Mouse (Mus musculus) CD4-positive, CD25-positive, alpha-beta regulatory T cell, adult 4 months (primary cell): ENCODE results near the gene Oxt. TPM values are rescaled to one million over a fixed set of nuclear protein-coding genes. Genes with fewer than 3 reads are reported as not detected.
"Not testable (repeated sequence)": the region's sequence is repeated elsewhere in the genome, so short reads cannot be mapped to it uniquely, and the experiment has no call there.

Experiments used
- ATAC-seq: one replicate; pipeline ENCODE4 v1.8.0; 2017
- polyA plus RNA-seq, 2 experiments: library from polyadenylated mRNA; unstranded; fragments of 100-300 nt; shearing (Covaris generic); gene quantifications; one replicate each; pipeline ENCODE4 v1.2.1; 2017

The Oxt gene
- polyA plus RNA-seq: not detected

DNA sequence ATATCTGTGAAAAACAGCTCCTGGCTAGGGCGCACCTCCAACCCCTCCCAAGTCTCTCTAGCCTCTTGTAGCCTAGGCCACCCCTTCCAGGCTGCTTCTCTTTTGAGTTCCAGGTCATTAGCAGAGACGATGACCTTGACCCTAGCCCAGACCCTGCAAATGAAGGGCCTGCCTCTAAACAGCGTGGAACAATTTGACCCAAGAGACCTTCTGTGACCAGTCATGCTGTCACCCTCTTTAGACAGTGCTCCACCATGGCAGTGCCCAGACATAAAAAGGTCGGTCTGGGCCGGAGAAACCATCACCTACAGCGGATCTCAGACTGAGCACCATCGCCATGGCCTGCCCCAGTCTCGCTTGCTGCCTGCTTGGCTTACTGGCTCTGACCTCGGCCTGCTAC is at the start of gene Oxt:
Gene Oxt (plus strand): TSS at position 301 of the 400 bp plus-strand sequence.
- no peak for ATAC-seq

DNA sequence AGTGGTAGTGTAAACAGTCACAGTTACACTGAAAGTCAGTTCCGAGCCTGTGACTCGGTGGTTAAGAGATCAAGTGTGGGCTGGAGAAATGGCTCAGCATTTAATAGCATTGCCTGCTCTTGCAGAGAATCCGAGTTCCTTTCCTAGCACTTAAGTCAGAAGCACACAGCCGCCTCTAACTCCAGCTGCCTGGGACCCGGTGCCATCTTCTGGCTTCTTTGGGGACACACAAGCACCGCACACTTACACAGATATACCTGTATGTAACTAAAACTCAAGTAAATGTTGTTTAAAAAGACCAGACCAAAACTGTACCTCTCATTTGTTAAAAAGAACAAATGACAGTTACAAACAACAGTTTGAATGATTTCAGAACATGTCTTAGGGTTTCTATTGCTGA is 47.5 kb upstream of the Oxt start:
- ATAC-seq: no peak

DNA sequence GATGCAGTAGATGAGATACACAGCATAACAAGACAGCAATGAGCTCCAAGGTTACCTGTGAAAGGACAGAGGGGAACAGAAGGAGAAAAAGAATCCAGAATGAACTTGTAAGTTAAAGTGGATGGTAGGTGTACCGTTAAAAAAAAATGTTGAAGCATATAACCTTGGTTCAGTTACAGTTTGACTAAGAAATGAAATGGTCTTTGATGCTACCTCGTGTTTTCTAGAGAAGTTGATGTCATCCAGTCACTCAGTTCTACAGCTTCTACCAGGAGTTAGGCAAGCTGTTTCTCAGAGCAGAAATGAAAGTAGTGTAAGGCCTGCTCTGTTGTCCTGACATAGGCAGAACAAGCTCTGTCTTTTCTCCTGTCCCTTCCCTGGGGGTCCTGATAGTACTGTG is 46.7 kb upstream of the Oxt start:
- no peak for ATAC-seq

DNA sequence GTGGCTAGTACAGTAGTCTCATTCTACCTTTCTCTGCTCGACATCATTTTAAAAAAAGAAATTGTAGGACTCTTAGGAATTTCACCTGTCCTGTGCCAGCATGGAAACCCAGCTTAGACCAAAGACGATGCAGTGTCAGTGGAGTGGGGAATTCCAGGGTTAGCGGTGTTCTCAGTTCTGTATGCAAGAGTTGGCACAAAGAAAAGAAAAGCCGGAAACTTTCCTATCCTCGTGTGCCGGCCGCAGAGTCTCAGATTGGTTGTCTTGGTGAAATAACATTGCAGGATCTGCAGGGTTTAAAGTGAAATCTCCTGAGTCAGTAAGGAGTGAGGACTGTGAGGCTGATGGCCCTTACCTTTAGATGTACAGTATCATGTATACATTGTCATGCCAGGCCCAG is 46.0 kb upstream of the Oxt start:
- ATAC-seq: no peak

DNA sequence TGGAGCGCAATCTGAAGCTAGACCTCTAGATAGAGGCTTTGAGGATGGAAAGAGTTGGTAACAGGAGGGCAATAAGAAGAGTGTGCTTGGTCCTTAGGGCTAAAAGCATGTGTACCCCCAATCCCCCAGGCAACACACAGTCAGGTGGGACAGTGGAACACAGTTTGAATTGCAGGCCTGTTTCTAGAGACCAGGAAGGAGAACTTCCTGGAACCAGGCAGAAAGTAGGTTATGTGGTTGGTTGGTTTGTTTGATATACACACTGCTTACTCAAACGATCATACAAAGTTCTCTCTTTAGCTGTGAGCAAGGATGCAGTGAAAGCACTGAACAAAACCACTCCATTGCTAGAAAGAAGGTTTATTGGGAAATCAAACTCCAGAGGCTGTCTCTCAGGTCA is 43.8 kb upstream of the Oxt start:
- ATAC-seq: no peak

DNA sequence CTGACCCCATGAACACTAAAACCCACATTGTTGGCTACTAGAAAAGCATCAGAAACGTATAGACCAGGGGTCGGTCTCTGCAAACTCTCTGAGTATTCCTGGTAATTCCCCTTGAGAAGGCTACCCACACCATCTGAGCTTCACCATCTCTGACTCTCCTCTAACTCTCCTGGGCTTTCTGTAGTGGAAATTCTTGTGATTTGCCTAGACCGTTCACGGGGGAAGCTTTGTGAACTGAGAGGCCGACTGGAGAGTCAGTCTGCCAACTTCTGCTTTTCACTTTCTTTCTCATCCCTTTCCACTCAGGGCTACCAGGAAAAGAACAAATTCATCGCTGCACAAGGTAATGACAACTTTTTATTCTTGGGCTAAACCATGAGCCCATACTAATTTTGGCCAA is 41.0 kb upstream of the Oxt start:
- ATAC-seq: no peak

DNA sequence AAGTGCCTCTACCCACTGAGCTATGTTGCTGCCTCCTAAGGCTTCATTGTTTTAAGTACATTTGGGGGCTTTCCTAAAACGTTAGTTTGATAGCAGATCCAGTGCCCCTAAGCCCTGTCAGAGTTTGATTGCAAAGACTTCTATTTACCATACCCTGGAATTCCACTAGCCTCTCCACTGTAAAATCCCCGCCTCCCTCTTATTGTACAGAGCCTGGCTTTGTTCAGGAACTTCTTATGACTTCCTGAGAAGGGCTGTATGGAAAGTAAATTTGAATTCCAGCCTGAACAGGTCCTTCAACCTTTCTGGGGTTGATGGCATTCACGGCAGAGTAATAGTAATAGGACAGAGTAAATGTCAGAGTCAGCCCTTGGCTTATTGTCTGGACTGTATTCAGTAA is 39.1 kb upstream of the Oxt start:
- ATAC-seq: no peak

DNA sequence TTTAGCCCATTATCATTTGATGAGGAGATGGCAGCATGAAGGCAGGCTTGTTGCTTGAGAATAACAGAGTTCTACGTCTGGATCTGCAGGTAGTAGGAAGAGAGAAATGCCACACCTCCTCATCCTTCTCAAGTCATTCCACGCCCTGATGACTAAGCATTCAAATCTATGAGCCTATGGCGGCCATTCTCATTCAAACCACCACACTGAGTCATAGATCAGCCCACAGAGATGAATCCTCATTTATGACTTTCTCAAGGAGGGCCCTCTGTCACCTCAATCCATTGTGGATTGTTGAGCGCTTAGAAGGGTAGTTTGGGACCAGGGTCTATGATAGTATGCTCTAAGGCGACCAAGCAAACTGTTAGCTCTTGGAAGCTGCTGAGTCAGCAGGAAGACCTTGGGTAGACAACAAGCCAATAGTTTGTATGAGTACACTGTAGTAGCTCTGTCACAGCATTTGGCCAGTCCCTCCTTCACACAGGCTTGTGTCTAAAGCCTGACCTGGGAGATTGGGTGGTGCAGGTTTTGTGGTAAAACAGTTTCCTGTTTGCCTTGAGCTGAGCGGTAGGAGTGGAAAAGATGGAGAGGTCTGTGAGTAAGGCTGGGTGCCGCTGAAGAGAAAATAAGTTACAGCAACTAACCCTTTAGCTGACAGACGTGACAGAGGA is 37.0 kb upstream of the Oxt start:
- ATAC-seq: peak; percentile 78

DNA sequence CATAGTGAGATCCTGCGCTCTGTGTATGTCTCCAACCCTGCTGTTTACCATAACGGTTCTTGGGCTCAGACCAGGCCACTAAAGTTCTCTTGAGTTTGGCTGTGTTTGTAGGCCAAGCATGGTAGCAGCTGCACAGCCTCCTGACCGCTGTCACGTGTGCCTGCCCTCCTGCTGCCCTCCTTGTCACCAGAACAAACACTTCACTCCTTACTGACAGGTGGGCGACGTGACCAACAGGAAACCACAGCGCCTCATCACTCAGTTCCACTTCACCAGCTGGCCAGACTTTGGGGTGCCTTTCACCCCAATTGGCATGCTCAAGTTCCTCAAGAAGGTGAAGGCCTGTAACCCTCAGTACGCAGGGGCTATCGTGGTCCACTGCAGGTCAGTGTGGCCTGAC is 35.7 kb upstream of the Oxt start:
- ATAC-seq: peak; percentile 13

DNA sequence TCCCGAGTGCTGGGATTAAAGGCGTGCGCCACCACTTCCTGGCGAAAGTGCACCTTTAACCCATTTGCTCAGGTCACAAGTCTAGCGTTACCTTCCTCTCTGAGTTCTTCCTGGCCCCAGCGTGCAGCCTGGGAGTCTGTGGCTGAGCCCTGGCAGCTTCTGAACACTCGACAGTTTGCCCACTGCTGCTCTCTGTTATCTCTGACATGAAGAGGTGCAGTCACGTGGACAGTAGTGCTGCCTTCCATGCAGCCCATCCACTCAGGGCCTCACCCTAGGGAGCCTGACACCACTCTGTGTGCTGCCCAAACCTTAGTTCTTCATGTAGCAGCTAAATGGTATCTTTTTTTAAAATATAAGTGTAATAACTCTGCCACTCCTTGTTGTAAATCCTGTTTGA is 29.0 kb upstream of the Oxt start:
- ATAC-seq: no peak

DNA sequence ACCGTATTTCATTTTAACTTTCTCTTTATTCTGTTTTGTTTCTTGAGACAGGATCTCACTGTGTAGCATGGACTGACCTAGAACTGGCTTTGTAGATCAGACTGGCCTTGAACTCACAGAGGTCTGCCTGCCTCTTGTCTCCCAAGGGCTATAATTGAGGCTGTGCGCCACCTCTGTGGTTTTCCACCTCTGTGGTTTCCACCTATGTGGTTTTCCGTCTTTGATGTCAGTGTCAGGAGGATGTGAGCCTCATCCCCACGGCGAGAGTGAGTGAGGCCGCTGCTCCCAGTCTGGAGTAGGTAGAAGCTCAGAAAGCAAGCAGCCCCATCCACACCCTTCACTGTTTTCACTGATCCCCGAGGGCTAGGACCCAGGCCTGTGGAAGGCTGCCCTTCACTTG is 21.1 kb upstream of the Oxt start:
- ATAC-seq: no peak

DNA sequence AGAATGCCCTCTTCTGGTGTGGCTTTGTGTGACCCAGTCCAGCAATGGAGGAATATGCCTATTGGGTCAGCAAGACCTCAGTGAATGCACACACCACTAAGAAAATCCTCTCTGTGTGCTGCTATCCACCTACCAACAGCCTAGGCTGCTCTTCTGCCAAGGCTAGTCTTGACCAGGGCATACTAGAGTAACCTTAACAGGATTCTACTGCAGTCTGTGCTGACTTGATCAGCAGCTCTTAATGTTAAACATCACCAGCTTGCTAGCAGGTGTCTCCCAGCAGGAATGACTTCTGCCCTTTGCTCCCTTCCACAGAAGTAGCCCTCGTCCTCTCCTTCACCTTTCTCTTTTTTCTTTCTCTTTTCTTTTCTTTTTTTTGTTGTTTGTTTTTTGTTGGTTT is 19.7 kb upstream of the Oxt start:
- ATAC-seq: no peak

DNA sequence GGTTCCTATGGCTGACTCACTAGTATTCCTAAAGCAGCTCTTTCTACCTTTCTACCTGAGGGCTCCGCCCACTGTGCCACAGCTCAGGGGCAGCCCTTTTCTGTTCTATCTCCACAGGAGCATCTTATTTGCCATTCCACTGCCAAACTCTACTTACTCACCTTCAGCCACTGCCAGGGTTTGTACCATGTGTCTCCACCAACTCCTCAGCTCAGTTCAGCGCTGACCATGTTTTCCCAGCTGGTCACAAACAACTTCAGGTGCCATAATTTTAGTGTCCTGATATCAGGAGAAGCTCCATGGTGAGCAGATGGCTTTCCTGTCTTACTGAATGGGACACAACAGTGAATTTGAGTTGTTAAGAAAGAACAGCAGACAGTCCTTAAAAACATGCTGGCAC is 18.5 kb upstream of the Oxt start:
- no peak for ATAC-seq

DNA sequence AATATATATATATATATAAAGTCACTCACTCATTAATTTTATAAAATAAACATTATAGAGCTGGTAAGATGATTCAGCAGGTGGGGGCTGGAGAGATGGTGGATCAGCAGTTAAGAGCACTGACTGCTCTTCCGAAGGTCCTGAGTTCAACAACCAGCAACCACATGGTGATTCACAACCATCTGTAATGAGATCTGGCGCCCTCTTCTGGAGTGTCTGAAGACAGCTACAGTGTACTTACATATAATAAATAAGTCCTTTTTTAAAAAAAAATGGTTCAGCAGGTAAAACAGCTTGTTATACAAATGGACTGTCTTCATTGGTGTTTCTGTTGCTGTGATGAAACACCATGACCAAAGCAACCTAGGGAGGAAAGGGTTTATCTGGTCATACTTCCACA is 18.0 kb upstream of the Oxt start:
- ATAC-seq: no peak

DNA sequence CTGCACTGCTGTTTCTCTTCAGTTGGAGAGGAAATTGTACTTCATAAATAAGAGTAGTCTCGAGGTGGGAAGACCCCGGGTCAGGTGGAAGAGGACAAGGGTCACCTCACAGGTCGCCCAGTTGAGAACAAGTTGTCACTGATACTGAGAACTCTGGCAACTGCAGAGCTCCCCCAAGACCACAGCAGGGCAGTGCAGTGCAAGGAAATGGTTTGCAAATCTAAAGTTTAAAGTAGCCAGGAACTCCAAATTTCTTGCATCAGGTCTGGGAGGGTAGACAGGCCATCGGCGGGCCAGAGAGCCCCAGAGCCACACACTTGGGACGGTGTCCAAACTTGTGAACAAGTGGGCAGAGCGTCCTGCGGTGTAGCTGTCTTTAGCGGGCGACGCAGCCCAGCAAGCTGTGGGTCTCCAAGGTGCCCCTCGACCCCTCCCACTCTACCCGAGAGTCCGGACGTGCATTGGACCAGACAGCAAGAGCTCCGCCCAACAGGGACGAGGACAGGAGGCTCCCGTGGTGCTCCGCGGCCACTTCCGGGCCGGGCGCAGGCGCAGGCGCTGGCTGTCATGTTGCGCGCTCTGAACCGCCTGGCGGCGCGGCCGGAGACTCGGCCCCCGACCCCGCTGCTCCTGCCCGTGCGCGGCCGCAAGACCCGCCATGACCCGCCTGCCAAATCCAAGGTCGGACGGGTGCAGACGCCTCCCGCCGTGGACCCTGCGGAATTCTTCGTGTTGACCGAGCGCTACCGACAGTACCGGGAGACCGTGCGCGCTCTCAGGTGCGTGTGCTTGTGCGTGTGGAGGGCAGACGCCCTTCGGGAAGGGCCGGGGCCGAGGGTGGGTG is 12.5 kb upstream of the Oxt start, which contains the start of gene Mrps26:
Gene Mrps26 (plus strand): TSS at position 531 of the 844 bp plus-strand sequence.
- ATAC-seq: peak; percentile 99

DNA sequence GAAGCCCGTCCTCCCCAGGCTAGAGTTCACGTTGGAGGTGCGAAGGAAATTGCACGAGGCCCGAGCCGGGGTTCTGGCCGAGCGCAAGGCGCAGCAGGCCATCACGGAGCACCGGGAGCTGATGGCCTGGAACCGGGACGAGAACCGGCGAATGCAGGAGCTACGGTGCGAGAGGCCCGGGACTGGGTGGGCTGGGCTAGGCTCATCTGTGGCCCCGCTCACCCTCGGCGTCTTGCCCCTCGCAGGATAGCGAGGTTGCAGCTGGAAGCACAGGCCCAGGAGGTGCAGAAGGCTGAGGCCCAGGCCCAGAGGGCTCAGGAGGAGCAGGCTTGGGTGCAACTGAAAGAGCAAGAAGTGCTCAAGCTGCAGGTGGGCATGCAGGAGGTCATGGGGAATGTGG is 11.9 kb upstream of the Oxt start:
- ATAC-seq: no peak

DNA sequence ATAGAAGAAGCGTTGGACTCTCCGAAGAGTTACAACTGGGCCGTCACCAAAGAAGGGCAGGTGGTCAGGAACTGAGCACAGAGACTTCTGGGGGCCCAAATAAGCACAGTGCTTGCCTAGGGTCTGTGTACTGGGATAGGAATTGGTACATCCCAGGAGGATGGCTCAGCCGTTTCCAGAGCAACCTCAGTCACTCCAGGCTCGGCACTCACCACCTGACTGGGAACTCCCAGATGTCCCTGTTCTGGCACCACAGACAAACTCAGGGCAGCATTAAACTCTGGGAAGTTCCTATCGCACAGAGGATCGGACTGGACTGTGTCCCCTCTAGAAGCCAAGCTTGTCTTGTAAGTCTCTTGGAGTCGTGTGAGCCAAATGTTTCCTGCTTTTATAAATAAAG is 11.0 kb upstream of the Oxt start:
- no peak for ATAC-seq

DNA sequence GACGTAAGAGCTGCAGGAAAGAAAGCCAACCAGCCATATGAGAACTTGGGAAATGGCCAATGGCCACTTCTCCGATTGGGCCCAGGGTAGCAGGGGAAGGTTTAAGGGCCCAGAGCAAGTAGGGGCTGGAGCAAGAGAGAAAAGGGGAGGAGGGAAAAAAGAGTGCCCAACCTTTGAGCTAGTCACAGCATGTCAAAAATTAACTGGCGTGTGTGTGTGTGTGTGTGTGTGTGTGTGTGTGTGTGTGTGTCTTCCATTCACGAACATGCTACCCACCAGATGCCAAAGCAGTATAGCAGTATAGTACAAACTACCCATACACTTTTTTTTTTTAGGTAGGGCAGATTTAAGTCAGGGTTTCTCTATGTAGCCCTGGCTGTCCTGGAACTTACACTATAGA is 7.1 kb upstream of the Oxt start:
- ATAC-seq: no peak

DNA sequence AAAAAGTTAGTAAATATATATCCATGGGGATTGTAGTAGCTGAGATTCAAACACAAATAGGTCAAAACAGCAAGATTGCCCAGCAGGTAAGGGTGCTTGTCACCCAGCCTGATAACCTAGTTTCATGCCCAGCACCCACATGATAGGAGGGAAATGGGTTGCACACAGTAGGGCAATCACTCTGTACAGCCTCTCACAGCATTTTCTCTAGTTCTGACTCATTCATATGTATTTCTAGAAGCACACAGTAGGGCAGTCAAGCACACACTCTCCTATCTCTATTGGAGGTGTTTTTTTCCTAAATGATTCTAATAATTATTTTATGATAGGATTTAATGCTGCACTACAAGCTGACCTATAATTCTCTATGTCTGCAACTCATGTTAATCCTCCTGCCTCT is 6.0 kb upstream of the Oxt start:
- no peak for ATAC-seq

DNA sequence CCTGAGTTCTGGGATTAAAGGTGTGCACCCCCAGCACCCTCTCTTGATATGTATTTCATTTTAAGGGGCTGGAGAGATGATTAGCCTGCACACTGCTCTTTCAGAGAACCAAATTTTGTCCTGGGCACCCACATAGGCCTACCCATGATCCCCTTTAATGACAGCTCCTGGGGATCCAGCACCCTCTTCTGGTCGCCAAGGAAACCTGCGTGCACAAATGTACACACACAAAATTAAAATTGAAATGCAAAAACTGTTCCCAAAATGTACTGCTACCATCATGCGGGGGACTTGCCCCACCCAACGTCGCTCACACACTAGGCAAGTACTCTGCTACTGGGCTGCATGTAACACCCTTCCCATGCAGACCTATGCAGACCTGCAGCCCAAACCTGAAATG is 1.0 kb upstream of the Oxt start:
- ATAC-seq: no peak

DNA sequence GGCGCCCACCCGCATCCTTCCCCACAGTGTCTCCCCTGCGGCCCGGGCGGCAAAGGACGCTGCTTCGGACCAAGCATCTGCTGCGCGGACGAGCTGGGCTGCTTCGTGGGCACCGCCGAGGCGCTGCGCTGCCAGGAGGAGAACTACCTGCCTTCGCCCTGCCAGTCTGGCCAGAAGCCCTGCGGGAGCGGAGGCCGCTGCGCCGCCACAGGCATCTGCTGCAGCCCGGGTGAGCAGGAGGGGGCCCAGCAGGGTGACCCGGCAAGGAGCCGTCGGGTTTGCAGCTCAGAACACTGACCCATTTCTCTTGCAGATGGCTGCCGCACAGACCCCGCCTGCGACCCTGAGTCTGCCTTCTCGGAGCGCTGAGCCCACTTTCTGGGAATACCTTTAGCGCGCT is 591 bp downstream of the Oxt start:
- ATAC-seq: not testable (repeated sequence)

DNA sequence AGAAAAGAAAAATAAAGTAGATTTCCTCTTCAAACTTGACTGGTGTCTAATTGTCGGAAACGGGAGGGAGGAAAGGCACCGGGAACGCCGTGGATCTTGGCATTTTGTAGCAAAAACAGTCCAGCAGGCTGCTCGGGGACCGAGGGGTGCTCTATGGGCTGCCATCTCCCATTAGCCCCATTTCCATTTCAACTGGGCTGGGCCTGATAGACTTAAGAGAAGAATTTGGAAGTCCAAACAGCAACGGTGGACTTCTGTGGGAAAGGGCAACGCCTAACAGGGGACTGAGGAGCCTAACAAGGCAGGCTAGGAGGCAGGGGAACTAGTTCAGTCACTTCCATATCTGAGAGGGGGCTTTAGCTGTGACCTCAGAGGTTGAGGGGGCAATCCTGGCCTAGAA is 1.0 kb downstream of the Oxt start:
- no peak for ATAC-seq

DNA sequence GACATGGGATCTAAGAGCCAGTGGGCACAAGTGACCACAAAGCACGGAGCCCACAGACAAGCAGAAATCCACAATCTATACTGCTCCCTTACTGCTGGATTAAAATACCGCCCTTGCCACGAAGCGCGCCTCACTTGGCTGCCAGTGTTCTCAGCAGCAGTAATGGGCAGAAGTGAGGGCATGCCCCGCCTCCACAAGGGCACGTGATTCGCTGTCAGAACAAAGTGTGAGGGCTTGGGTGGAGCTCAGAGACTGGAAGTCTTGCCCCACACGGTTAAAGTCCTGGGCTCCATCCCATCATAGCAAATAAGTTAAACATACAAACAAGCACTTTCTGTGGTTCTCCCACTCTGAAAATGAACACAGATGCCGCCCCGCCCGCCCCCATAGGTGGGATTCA is 1.7 kb downstream of the Oxt start:
- ATAC-seq: peak; percentile 55

DNA sequence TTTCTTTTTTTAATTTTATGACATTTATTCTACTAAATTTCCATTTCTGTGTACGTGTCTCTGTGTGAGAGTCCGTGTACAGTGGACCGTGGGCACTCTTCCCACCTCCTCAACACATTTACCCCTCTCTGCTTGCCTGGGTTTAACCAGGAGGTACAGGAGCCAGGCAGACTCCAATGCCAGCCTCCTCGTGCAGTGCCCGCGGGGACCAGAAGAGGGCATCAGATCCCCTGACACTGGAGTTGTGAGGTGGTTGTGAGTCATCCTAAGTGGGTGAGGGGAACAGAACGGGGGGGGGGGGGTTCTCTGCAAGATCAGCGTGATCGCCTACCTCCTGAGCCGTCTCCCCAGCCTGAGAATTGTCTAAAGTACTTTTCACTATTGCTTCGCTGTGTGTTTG is 2.2 kb downstream of the Oxt start:
- peak; percentile 80 for ATAC-seq
